Mouse (Mus musculus): ENCODE measurements around the gene Sept11. TPM values are rescaled to one million over a fixed set of nuclear protein-coding genes. Genes with fewer than 3 reads are reported as not detected.

Sept11 gene
- total RNA-seq, 1 experiment, result 124 TPM

GRCm38 (mm10) chr5:93092147-93092781 lies 973 bp upstream of the Sept11 start:
- H3K4me3 ChIP-seq (ENCODE audit: insufficient read depth in 1 of 2, low read depth in 1 of 2, low read length in 2 of 2, poor library complexity in 1 of 2, severe bottlenecking in 1 of 2), result peak overlapping the region; percentile 71 to 89
- no peaks in the 10 kb centered on the region for H3K36me3 ChIP-seq (ENCODE audit: control insufficient read depth, insufficient read depth, low read length, poor library complexity, severe bottlenecking)
- no peak for TF ChIP-seq CHD2 (IDR thresholded peaks at IDR 0.05; ENCODE audit: low read depth, low read length)
- no peak for TF ChIP-seq ZC3H11A (IDR thresholded peaks at IDR 0.05; ENCODE audit: borderline replicate concordance, low read depth, low read length)
- H3K9me3 ChIP-seq (ENCODE audit: control insufficient read depth, insufficient read depth, low read depth, low read length), result no peaks in the 10 kb centered on the region
- no peak overlapping the region for H3K27ac ChIP-seq (ENCODE audit: insufficient read depth, low read depth, low read length, poor library complexity, severe bottlenecking)
- in situ Hi-C loops (cut with MboI; ENCODE audit: low sequenced_read_pairs in 2 of 2, unreplicated experiment in 2 of 2), result no loop called here
- DNase-seq (ENCODE audit: low read depth, low spot score), result no peak
- H3K9ac ChIP-seq (ENCODE audit: insufficient read depth, low read depth, low read length, poor library complexity, severe bottlenecking), result peak overlapping the region; percentile 92
- H3K4me1 ChIP-seq (ENCODE audit: control insufficient read depth in 2 of 2, insufficient read depth in 2 of 2, low read length in 2 of 2, poor library complexity in 1 of 2), result peaks cover 0 to 8% of the 10 kb centered on the region in 2 experiments; a peak in 3 of 4 replicates

GRCm38 (mm10) chr5:93093638-93094527 lies 646 bp downstream of the Sept11 start:
- peak overlapping the region; percentile 79 for H3K27ac ChIP-seq (ENCODE audit: insufficient read depth, low read depth, low read length, poor library complexity, severe bottlenecking)
- H3K36me3 ChIP-seq (ENCODE audit: control insufficient read depth, insufficient read depth, low read length, poor library complexity, severe bottlenecking), result peaks cover 3% of the 10 kb centered on the region; the same call in 1 of the 2 replicates
- peak overlapping the region; percentile 92 for H3K9ac ChIP-seq (ENCODE audit: insufficient read depth, low read depth, low read length, poor library complexity, severe bottlenecking)
- peak; percentile 46 for DNase-seq (ENCODE audit: low read depth, low spot score)
- in situ Hi-C loops (cut with MboI; ENCODE audit: low sequenced_read_pairs in 2 of 2, unreplicated experiment in 2 of 2), result no loop called here
- H3K9me3 ChIP-seq (ENCODE audit: control insufficient read depth, insufficient read depth, low read depth, low read length), result no peaks in the 10 kb centered on the region
- no peak for TF ChIP-seq ZC3H11A (IDR thresholded peaks at IDR 0.05; ENCODE audit: borderline replicate concordance, low read depth, low read length)
- no peak for TF ChIP-seq ZNF384 (IDR thresholded peaks at IDR 0.05; ENCODE audit: low read depth, low read length)
- TF ChIP-seq MAFK (IDR thresholded peaks at IDR 0.05; ENCODE audit: insufficient read depth, low read depth, low read length), result no peak
- TF ChIP-seq HCFC1 (IDR thresholded peaks at IDR 0.05; ENCODE audit: borderline replicate concordance, insufficient read depth, low read length), result no peak
- no peak for TF ChIP-seq CHD2 (IDR thresholded peaks at IDR 0.05; ENCODE audit: low read depth, low read length)
- peak overlapping the region; percentile 71 to 89 for H3K4me3 ChIP-seq (ENCODE audit: insufficient read depth in 1 of 2, low read depth in 1 of 2, low read length in 2 of 2, poor library complexity in 1 of 2, severe bottlenecking in 1 of 2)
- peaks cover 6 to 16% of the 10 kb centered on the region in 2 experiments for H3K4me1 ChIP-seq (ENCODE audit: control insufficient read depth in 2 of 2, insufficient read depth in 2 of 2, low read length in 2 of 2, poor library complexity in 1 of 2)

- H3K27ac ChIP-seq (ENCODE audit: insufficient read depth, low read depth, low read length, poor library complexity, severe bottlenecking), result no peak overlapping the region; the same call in 1 of the 2 replicates
- 0 out of 4 replicates have a peak overlapping the region, but pooled peaks of 1 of the 2 experiments have one; percentile 89 for H3K4me3 ChIP-seq (ENCODE audit: insufficient read depth in 1 of 2, low read depth in 1 of 2, low read length in 2 of 2, poor library complexity in 1 of 2, severe bottlenecking in 1 of 2)
- peaks cover 4% of the 10 kb centered on the region; the same call in 1 of the 2 replicates for H3K36me3 ChIP-seq (ENCODE audit: control insufficient read depth, insufficient read depth, low read length, poor library complexity, severe bottlenecking)
- no peak for TF ChIP-seq ZC3H11A (IDR thresholded peaks at IDR 0.05; ENCODE audit: borderline replicate concordance, low read depth, low read length)
- TF ChIP-seq MAFK (IDR thresholded peaks at IDR 0.05; ENCODE audit: insufficient read depth, low read depth, low read length), result no peak
- TF ChIP-seq ZNF384 (IDR thresholded peaks at IDR 0.05; ENCODE audit: low read depth, low read length), result no peak
- no peak for TF ChIP-seq HCFC1 (IDR thresholded peaks at IDR 0.05; ENCODE audit: borderline replicate concordance, insufficient read depth, low read length)
- no peak for TF ChIP-seq CHD2 (IDR thresholded peaks at IDR 0.05; ENCODE audit: low read depth, low read length)
- H3K9ac ChIP-seq (ENCODE audit: insufficient read depth, low read depth, low read length, poor library complexity, severe bottlenecking), result no peak overlapping the region
- H3K4me1 ChIP-seq (ENCODE audit: control insufficient read depth in 2 of 2, insufficient read depth in 2 of 2, low read length in 2 of 2, poor library complexity in 1 of 2), result peaks cover 6 to 18% of the 10 kb centered on the region in 2 experiments
- H3K9me3 ChIP-seq (ENCODE audit: control insufficient read depth, insufficient read depth, low read depth, low read length), result no peaks in the 10 kb centered on the region
- in situ Hi-C loops (cut with MboI; ENCODE audit: low sequenced_read_pairs in 2 of 2, unreplicated experiment in 2 of 2), result no loop called here
- no peak for DNase-seq (ENCODE audit: low read depth, low spot score)
These were observed 2.1 kb downstream of the Sept11 start for GRCm38 (mm10) chr5:93095301-93095700.

GRCm38 (mm10) chr5:93097204-93097906 lies 4.1 kb downstream of the Sept11 start:
- peaks cover 4% of the 10 kb centered on the region; the same call in 1 of the 2 replicates for H3K36me3 ChIP-seq (ENCODE audit: control insufficient read depth, insufficient read depth, low read length, poor library complexity, severe bottlenecking)
- H3K27ac ChIP-seq (ENCODE audit: insufficient read depth, low read depth, low read length, poor library complexity, severe bottlenecking), result no peak overlapping the region
- H3K9me3 ChIP-seq (ENCODE audit: control insufficient read depth, insufficient read depth, low read depth, low read length), result no peaks in the 10 kb centered on the region
- TF ChIP-seq HCFC1 (IDR thresholded peaks at IDR 0.05; ENCODE audit: borderline replicate concordance, insufficient read depth, low read length) (no peak), CHD2 (IDR thresholded peaks at IDR 0.05; ENCODE audit: low read depth, low read length) (no peak), ZC3H11A (IDR thresholded peaks at IDR 0.05; ENCODE audit: borderline replicate concordance, low read depth, low read length) (no peak), ZNF384 (IDR thresholded peaks at IDR 0.05; ENCODE audit: low read depth, low read length) (no peak), MAFK (IDR thresholded peaks at IDR 0.05; ENCODE audit: insufficient read depth, low read depth, low read length) (no peak)
- DNase-seq (ENCODE audit: low read depth, low spot score), result no peak
- 0 out of 2 replicates have a peak overlapping the region, but pooled peaks have one; percentile 26 for H3K9ac ChIP-seq (ENCODE audit: insufficient read depth, low read depth, low read length, poor library complexity, severe bottlenecking)
- in situ Hi-C loops (cut with MboI; ENCODE audit: low sequenced_read_pairs in 2 of 2, unreplicated experiment in 2 of 2), result no loop called here
- H3K4me3 ChIP-seq (ENCODE audit: insufficient read depth in 1 of 2, low read depth in 1 of 2, low read length in 2 of 2, poor library complexity in 1 of 2, severe bottlenecking in 1 of 2), result no peak overlapping the region
- peaks cover 9 to 28% of the 10 kb centered on the region in 2 experiments for H3K4me1 ChIP-seq (ENCODE audit: control insufficient read depth in 2 of 2, insufficient read depth in 2 of 2, low read length in 2 of 2, poor library complexity in 1 of 2)

Measured in ES-E14 (cell line).